Mouse (Mus musculus): ENCODE results near the gene Birc5.

Gene Birc5

DNA sequence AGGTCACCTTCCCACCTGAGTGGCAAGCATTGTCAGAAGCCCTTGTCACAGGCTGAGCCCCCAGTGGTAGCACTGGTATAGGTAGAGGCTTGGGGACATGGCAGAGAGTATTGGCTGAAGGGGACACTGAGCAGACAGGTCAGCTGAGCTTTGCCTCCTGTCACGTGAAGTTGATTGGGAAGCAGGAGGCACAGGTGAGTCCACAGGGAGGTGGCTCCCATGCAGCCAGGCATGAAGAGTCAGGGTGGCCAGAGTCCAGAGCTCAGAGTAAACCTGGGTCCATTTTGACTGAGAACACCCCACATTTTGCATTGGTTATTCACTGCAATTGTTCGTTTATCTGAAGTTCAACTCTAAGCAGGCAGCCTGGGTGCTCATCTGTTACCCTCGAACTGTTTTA, 3.8 kb downstream of the Birc5 start:
- CTCF ChIA-PET = no interaction called here

DNA sequence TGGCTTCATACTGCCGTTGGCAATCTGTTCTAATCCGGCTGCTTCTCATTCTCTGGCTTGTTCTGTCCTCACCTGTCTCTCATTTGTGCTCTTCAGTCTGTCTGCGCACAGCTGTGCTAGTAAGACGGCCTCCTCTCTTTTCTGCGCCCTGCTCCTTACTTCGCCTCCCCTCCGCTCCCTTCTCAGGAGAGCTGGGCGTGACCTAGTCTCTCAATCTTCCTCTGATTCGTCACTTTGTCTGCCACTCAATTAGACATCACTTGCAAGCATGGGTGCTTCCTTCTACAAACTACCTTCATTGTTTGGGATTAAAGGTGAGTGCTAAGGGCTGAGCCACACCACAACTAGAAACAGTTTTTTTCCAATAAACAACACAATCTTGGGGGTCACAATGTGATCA, 5.2 kb downstream of the Birc5 start:
- CTCF ChIA-PET = interaction anchor here (0.6 to 0.7 kb wide), 2 partner anchors 237 to 679 kb away, joined by 4 to 5 read pairs; no protein-coding TSS in a partner anchor

GRCm38 (mm10) chr11:117855360-117855759, 6.3 kb downstream of the Birc5 start:
- CTCF ChIA-PET = no interaction called here

GRCm38 (mm10) chr11:117855975-117856374, 6.9 kb downstream of the Birc5 start:
- CTCF ChIA-PET = no interaction called here

GRCm38 (mm10) chr11:117857462-117857861, 8.4 kb downstream of the Birc5 start:
- CTCF ChIA-PET = no interaction called here

- CTCF ChIA-PET = no interaction called here
Measured at GRCm38 (mm10) chr11:117858392-117858791, 9.3 kb downstream of the Birc5 start.

DNA sequence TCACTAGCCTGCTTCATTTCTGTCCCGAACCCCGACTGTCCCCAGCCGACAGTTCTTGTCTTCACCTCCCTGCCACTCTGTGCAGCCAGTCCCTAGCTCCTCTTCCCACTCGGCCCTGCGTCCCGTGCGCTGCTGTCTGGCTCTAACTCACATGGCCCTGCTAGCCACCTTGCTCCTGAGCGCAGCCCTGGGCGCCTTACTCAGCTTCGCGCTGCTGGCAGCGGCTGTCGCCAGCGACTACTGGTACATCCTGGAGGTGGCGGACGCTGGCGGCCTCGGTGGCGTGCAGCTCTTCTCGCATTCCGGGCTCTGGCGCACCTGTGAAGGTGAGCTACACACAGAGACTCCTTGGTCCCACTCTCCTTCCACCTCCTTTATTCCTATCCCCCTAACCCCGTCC, 11.6 kb downstream of the Birc5 start, which contains the start of gene Tmem235:
Gene Tmem235 (plus strand): TSS at position 152 of the 400 bp plus-strand sequence.
- CTCF ChIA-PET = interaction anchor here (0.6 kb wide), 1 partner anchor 9 kb away, joined by 3 read pairs; no protein-coding TSS in a partner anchor

- CTCF ChIA-PET = no interaction called here
Measured at GRCm38 (mm10) chr11:117863174-117863856, 14.3 kb downstream of the Birc5 start.

DNA sequence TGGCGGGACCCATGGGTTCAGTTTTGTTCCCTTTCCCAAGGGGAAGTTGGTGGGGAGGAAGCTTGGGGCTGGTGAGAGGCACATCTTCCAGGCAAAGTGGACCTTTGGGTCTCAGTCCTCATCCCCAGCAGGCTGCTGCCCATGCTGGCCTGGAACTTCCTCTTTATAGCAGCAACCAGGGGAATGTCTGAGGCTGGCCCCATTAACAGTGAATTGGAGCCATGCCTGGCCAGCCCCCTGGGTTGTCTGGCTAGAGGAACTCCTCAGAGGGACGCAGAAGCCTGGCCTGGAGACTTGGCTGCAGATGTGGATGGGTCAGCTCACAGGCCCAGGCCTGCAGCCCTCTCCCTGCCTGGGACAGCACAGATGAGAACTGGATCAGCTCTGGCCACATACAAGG, 15.8 kb downstream of the Birc5 start:
- CTCF ChIA-PET = interaction anchor here (0.5 kb wide), 1 partner anchor 14 kb away, joined by 3 read pairs; no protein-coding TSS in a partner anchor

DNA sequence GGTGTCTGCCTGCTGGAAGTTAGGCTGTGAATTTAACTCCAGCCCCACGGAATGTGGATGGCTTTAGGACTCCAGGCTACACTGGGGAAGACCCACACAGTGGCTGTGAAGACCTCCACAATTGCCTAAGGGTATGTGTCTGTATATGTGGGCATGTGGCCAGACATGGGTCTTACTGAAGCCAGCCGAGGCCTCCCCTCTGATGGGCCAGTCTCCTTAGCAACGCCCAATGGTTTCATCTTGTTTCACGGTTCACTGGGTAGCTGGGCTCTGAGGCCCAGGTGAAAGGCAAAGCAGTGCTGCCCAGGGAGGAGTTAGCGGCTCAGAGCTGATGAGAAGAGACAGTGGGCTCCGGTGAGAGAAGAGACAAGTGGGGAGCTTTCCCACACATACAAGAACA, 16.9 kb downstream of the Birc5 start:
- CTCF ChIA-PET = interaction anchor here (0.6 kb wide), 1 partner anchor 546 kb away, joined by 5 read pairs; no protein-coding TSS in a partner anchor

DNA sequence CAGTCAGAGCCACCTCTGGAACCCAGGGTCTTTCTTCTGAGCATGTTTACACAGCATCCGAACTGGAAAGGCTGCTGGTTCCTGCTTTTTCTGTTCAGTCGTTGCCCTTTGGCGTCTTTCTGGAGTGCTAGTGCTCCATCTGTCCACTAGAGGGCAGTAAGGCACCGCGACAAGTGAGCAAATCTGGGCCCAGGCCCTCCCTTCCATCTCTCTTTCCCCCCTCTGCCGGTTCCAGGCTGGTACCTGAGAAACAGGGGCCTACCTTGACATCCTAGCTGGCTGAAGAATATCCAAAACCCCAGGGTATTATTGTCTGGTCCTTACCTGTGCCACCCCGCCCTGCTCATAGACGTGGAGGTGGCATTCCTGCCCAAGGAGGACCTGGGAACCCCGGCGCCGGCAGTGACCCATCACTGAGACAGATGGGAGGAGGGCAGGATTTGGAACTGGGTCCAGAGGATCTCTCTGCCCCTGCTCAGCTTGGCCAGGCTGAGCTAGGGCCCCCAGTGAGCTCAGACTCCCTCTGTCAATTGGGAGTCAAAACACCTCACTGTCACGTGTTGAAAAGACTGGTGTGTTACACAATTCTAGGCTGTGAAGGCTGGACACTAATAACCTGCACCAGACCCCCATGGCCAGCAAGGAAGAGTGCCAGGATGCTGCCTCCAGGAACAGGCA, 21.8 kb downstream of the Birc5 start:
- CTCF ChIA-PET = interaction anchor here (0.5 to 1.2 kb wide), 4 partner anchors 143 to 447 kb away, joined by 3 to 13 read pairs (median 5); no protein-coding TSS in a partner anchor

DNA sequence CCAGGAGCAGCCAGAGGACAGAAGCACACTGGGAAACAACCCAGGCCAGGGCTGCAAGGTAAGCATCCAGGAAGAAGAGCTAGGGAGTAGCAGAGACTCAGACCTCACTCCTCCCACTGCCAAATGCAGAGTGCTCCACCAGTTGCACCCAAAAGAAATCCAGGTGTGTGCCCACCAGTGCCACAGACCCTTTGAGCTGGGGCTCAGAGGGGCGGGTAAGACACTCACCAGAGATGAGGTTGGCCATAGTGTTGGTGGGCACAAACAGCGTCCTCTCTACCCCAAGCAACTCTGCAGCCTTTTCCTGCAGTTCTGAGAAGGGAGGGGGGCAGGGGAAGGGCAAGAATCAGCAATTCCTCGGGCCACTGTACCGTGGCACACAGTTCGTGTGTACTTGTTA, 22.3 kb downstream of the Birc5 start:
- CTCF ChIA-PET = interaction anchor here (0.5 to 1.2 kb wide), 4 partner anchors 42 to 447 kb away, joined by 3 to 13 read pairs (median 4); no protein-coding TSS in a partner anchor

DNA sequence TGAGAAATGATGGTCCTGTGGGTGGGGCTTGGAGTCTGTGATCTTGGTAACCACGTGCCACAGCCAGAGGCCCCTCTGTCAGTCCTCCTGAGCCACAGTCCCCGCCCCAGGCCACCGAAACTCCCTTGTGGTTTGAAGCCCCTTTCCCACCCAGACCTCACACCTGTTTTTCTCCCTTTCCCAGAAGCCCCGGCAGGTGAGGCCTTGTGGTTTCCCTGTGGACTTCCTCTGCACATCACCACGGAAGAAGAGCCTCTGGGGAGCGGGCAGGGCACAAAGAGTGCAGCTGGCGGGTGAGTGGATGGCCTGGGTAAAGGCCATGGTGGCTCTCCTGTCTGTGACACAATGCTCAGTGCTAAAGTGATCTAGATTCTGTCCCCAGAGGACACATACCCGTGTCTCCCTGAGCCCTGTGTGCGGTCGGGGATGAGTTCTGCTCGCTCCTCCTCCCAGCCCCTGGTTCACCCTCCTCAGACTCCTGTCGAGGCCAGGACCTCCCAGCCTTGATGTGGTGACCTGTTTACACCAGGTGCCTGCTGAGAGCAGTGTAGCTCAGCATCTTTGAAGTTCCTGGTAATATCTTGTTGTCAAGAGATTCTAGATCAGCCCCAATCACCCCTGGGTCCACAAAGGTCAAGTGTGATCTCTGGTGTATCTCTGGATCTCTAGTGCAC, 23.0 kb downstream of the Birc5 start:
- CTCF ChIA-PET = interaction anchor here (0.5 to 1.2 kb wide), 3 partner anchors 41 to 146 kb away, joined by 3 to 5 read pairs (median 3); no protein-coding TSS in a partner anchor

DNA sequence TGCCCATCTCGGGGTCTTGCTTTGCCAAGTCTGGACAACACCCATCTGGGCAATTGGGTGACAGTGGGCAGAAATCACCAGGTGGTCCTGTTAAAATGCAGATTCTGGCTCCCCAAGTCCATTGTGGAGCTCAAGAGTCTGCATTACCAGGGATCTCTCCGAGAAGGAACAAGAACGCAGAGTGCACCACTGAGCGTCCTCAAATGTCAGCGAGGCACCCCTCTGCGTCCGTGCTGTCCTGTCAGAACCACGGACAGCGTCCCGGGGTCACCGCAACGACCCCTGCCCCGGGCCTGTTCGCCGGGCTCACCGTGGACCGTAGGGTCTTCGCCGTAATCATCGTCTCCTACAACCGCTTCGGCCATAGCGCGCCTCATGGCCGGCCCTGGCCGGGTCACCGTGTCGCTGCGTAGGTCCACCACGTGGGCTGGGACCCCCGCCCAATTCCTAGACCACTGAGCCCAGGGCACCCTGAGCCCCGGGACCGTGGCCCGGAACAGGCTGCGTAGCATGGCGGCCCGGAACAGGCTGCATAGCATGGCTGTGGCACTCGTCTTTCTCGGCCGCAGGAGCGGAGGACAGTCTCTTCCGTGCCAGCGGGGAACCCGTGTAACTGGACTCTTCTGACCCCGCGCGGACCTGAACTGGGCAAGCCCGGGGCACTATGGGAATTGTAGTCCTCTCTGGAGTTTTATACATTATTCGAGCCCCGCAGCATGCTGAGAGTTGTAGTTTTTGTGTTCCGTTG, 24.0 kb downstream of the Birc5 start, which contains the start of gene Tha1:
Gene Tha1 (minus strand): TSS at position 621 of the 748 bp plus-strand sequence.
- CTCF ChIA-PET = interaction anchor here (0.6 to 0.8 kb wide), 3 partner anchors 51 to 272 kb away, joined by 4 to 18 read pairs (median 5); no protein-coding TSS in a partner anchor

GRCm38 (mm10) chr11:117874419-117874818, 25.4 kb downstream of the Birc5 start:
- CTCF ChIA-PET = interaction anchor here (0.6 to 1.2 kb wide), 4 partner anchors 44 to 1381 kb away, joined by 3 to 19 read pairs (median 4); no protein-coding TSS in a partner anchor

- CTCF ChIA-PET = interaction anchor here (0.7 kb wide), 1 partner anchor 972 kb away, joined by 5 read pairs; no protein-coding TSS in a partner anchor
Measured at GRCm38 (mm10) chr11:117875681-117876080, 26.6 kb downstream of the Birc5 start.

- CTCF ChIA-PET = interaction anchor here (0.6 kb wide), 2 partner anchors 41 to 106 kb away, joined by 3 read pairs; no protein-coding TSS in a partner anchor
Measured at GRCm38 (mm10) chr11:117877917-117878745, 29.1 kb downstream of the Birc5 start.

GRCm38 (mm10) chr11:117878892-117879291, 29.8 kb downstream of the Birc5 start:
- CTCF ChIA-PET = interaction anchor here (0.6 kb wide), 2 partner anchors 41 to 107 kb away, joined by 3 read pairs; no protein-coding TSS in a partner anchor

- CTCF ChIA-PET = no interaction called here
Measured at GRCm38 (mm10) chr11:117879676-117880075, 30.6 kb downstream of the Birc5 start.

All from spleen, embryonic (tissue).